Mouse (Mus musculus) hindbrain, embryonic 13.5 days (tissue): ENCODE measurements around the gene Cacna1i. TPM values are rescaled to one million over a fixed set of nuclear protein-coding genes. Genes with fewer than 3 reads are reported as not detected.

Source experiments
- ATAC-seq: fragments of 200-750 bp; cut with Nextera tagmentation; 2 replicates; pipeline ENCODE4 v1.8.0; 2017; ENCODE audit warnings: moderate TSS enrichment; ENCODE audit not compliant: low FRiP score
- H3K27ac ChIP-seq: fragments of 300-500 bp; sonication (generic); 2 replicates; pipeline ENCODE4 v1.5.1; 2015; ENCODE audit warnings: inconsistent platforms, mild to moderate bottlenecking, moderate library complexity
- H3K27me3 ChIP-seq: fragments of 300-500 bp; sonication (generic); 2 replicates; pipeline ENCODE4 v1.6.1; 2015; ENCODE audit warnings: mild to moderate bottlenecking, inconsistent platforms
- H3K36me3 ChIP-seq: fragments of 300-500 bp; sonication (generic); 2 replicates; pipeline ENCODE4 v1.6.1; 2015; ENCODE audit warnings: mild to moderate bottlenecking, inconsistent platforms
- H3K4me1 ChIP-seq: fragments of 300-500 bp; sonication (generic); replicated peaks from 2 replicates; pipeline ENCODE4 v1.6.1; 2015; ENCODE audit warnings: inconsistent platforms
- H3K4me2 ChIP-seq: fragments of 300-500 bp; sonication (generic); 2 replicates; pipeline ENCODE4 v1.6.1; 2015; ENCODE audit warnings: inconsistent platforms, mild to moderate bottlenecking, moderate library complexity
- H3K4me3 ChIP-seq: fragments of 300-500 bp; sonication (generic); 2 replicates; pipeline ENCODE4 v1.5.1; 2015; ENCODE audit warnings: mild to moderate bottlenecking, inconsistent platforms
- H3K9ac ChIP-seq: fragments of 300-500 bp; sonication (generic); 2 replicates; pipeline ENCODE4 v1.6.1; 2015; ENCODE audit warnings: mild to moderate bottlenecking, inconsistent platforms
- H3K9me3 ChIP-seq: fragments of 300-500 bp; sonication (generic); 2 replicates; pipeline ENCODE4 v1.6.1; 2016; ENCODE audit warnings: inconsistent platforms
- WGBS: fragments of 180-500 bp; shearing (Covaris S2); methylation state at CpG from one replicate; pipeline ENCODE4 v1.1.7; 2015; 5-methylcytosine and 5-hydroxymethylcytosine counted together
- polyA plus RNA-seq: library from polyadenylated mRNA; unstranded; fragments of >200 nt; fragmentation: Nextera tagmentation; extraction: Ambion mirVana; gene quantifications from 2 replicates; pipeline ENCODE4 v1.2.1, GENCODE M21; 2015

Cacna1i gene
- polyA plus RNA-seq, 1 experiment from 2014 or later = 0.34 TPM

GRCm38 (mm10) chr15:80257602-80258239 is 29.3 kb upstream of the Cacna1i start:
- Histone ChIP-seq H3K9ac (peak overlapping the region; percentile 100), H3K4me3 (peak overlapping the region; percentile 100), H3K27me3 (no peaks in the 10 kb centered on the region), H3K36me3 (peaks cover 44% of the 10 kb centered on the region), H3K9me3 (no peaks in the 10 kb centered on the region), H3K4me2 (peak overlapping the region; percentile 99), H3K27ac (peak overlapping the region; percentile 100), H3K4me1 (peaks cover 50% of the 10 kb centered on the region)
- no peak for ATAC-seq
- WGBS = 37% methylated on average over 4 of the region's 4 CpGs

GRCm38 (mm10) chr15:80258240-80259170 is 28.5 kb upstream of the Cacna1i start:
- Histone ChIP-seq H3K27me3 (no peaks in the 10 kb centered on the region), H3K9ac (peak overlapping the region; percentile 100; the same call in 1 of the 2 replicates), H3K27ac (peak overlapping the region; percentile 100), H3K36me3 (peaks cover 41% of the 10 kb centered on the region), H3K9me3 (no peaks in the 10 kb centered on the region), H3K4me3 (0 out of 2 replicates have a peak overlapping the region, but pooled peaks have one; percentile 100), H3K4me1 (peaks cover 56% of the 10 kb centered on the region), H3K4me2 (peak overlapping the region; percentile 99; the same call in 1 of the 2 replicates)
- 75% methylated on average over 11 of the region's 11 CpGs for WGBS
- no peak for ATAC-seq

- Histone ChIP-seq H3K4me3 (no peak overlapping the region), H3K9me3 (no peaks in the 10 kb centered on the region), H3K27me3 (no peaks in the 10 kb centered on the region), H3K27ac (0 out of 2 replicates have a peak overlapping the region, but pooled peaks have one; percentile 100), H3K4me2 (no peak overlapping the region), H3K36me3 (peaks cover 41% of the 10 kb centered on the region), H3K9ac (peak overlapping the region; percentile 29; the same call in 1 of the 2 replicates), H3K4me1 (peaks cover 50% of the 10 kb centered on the region)
- ATAC-seq = no peak
- WGBS = 73% methylated on average over 8 of the region's 8 CpGs
Measured at GRCm38 (mm10) chr15:80259406-80260045, 27.5 kb upstream of the Cacna1i start.

- Histone ChIP-seq H3K4me3 (no peak overlapping the region), H3K9ac (no peak overlapping the region), H3K27me3 (no peaks in the 10 kb centered on the region), H3K4me2 (no peak overlapping the region), H3K9me3 (no peaks in the 10 kb centered on the region), H3K36me3 (peaks cover 41% of the 10 kb centered on the region), H3K4me1 (peaks cover 52% of the 10 kb centered on the region), H3K27ac (0 out of 2 replicates have a peak overlapping the region, but pooled peaks have one; percentile 25)
- WGBS = 19% methylated on average over 3 of the region's 3 CpGs
- ATAC-seq = no peak
Measured at GRCm38 (mm10) chr15:80260677-80261076, 26.4 kb upstream of the Cacna1i start.

GRCm38 (mm10) chr15:80261100-80261499 is 25.9 kb upstream of the Cacna1i start:
- Histone ChIP-seq H3K27me3 (no peaks in the 10 kb centered on the region), H3K4me1 (peaks cover 52% of the 10 kb centered on the region), H3K4me3 (no peak overlapping the region), H3K36me3 (peaks cover 41% of the 10 kb centered on the region), H3K27ac (no peak overlapping the region), H3K9me3 (no peaks in the 10 kb centered on the region), H3K4me2 (no peak overlapping the region), H3K9ac (no peak overlapping the region)
- WGBS = 86% methylated on average over 7 of the region's 7 CpGs
- no peak for ATAC-seq

- Histone ChIP-seq H3K4me1 (peaks cover 25% of the 10 kb centered on the region), H3K4me2 (peak within 1 kb of the TSS; percentile 87), H3K9me3 (no peaks in the 10 kb centered on the region), H3K27me3 (no peaks in the 10 kb centered on the region), H3K27ac (peak within 1 kb of the TSS; percentile 69), H3K4me3 (peak within 1 kb of the TSS; percentile 88), H3K36me3 (peaks cover 14% of the 10 kb centered on the region), H3K9ac (peak within 1 kb of the TSS; percentile 87)
- ATAC-seq = peak; percentile 88
- 2% methylated on average over 65 of the region's 66 CpGs for WGBS
Measured at GRCm38 (mm10) chr15:80263610-80264575, 23.1 kb upstream of the Cacna1i start, which contains the start of gene Rps19bp1. Rps19bp1 (minus strand) TSS chr15:80264315.

GRCm38 (mm10) chr15:80266281-80266680 is 20.8 kb upstream of the Cacna1i start:
- Histone ChIP-seq H3K9me3 (no peaks in the 10 kb centered on the region; the same call in 1 of the 2 replicates), H3K27ac (no peak overlapping the region), H3K4me3 (no peak overlapping the region), H3K9ac (no peak overlapping the region; the same call in 1 of the 2 replicates), H3K36me3 (no peaks in the 10 kb centered on the region), H3K4me1 (peaks cover 21% of the 10 kb centered on the region), H3K4me2 (no peak overlapping the region), H3K27me3 (no peaks in the 10 kb centered on the region)
- 0 out of 2 replicates have a peak, but pooled peaks have one; percentile 55 for ATAC-seq
- WGBS = 0% methylated on average over 2 of the region's 2 CpGs

- Histone ChIP-seq H3K4me1 (peaks cover 19% of the 10 kb centered on the region), H3K4me3 (no peak overlapping the region), H3K27me3 (peaks cover 14% of the 10 kb centered on the region), H3K36me3 (no peaks in the 10 kb centered on the region), H3K27ac (no peak overlapping the region), H3K4me2 (no peak overlapping the region), H3K9me3 (no peaks in the 10 kb centered on the region; the same call in 1 of the 2 replicates), H3K9ac (no peak overlapping the region)
- peak; percentile 49; the same call in 1 of the 2 replicates for ATAC-seq
- 39% methylated on average over 3 of the region's 3 CpGs for WGBS
Measured at GRCm38 (mm10) chr15:80271858-80272396, 15.1 kb upstream of the Cacna1i start.

GRCm38 (mm10) chr15:80277107-80277506 is 9.9 kb upstream of the Cacna1i start:
- Histone ChIP-seq H3K4me2 (no peak overlapping the region), H3K9me3 (no peaks in the 10 kb centered on the region), H3K27ac (no peak overlapping the region), H3K9ac (no peak overlapping the region), H3K27me3 (peaks cover 20% of the 10 kb centered on the region), H3K36me3 (no peaks in the 10 kb centered on the region), H3K4me3 (no peak overlapping the region), H3K4me1 (peaks cover 31% of the 10 kb centered on the region)
- 47% methylated on average over 9 of the region's 9 CpGs for WGBS
- ATAC-seq = no peak

- no peak overlapping the region for H3K4me2 ChIP-seq
- WGBS = 5% methylated on average over 6 of the region's 6 CpGs
- no peak for ATAC-seq
Measured at GRCm38 (mm10) chr15:80277625-80278024, 9.4 kb upstream of the Cacna1i start.

More at GRCm38 (mm10) chr15:80277625-80278024, 9.4 kb upstream of the Cacna1i start:
- Histone ChIP-seq H3K36me3 (no peaks in the 10 kb centered on the region), H3K27ac (no peak overlapping the region), H3K9ac (no peak overlapping the region), H3K27me3 (peaks cover 21% of the 10 kb centered on the region), H3K4me1 (peaks cover 28% of the 10 kb centered on the region), H3K9me3 (no peaks in the 10 kb centered on the region), H3K4me3 (no peak overlapping the region)
